Mouse (Mus musculus) embryo, embryonic 11 days (tissue): ENCODE measurements at regions not wholly inside any gene's neighbourhood (a gene's known extent, or its start where the extent isn't known, plus 50 kb on each side); places are given as distances from the start of the nearest gene placed in this dataset.

ENCODE experiments used
- DNase-seq: peaks from one replicate; pipeline ENCODE4 v3.0.0-alpha.2; 2015

DNA sequence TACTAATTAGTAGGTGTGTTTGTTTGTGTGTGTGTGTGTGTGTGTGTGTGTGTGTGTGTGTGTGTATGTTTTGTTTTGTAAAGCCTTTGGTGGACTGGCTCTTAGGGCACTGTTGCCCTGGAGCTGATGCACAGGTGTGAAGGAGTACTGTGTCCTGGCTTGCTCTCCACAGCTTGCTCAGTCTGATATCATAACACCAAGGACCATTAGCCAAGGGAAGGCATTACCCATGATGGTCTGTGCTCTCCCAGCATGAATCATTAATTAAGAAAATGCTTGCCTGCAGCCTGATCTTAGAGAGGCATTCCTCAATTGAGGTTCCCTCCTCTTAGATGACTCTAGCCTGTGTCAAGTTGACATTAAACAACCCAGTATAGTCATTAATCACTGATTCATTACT lies 54.7 kb downstream of the Spry2 start:
- no peak for DNase-seq

GRCm38 (mm10) chr14:105837533-105837932 lies 59.1 kb downstream of the Spry2 start:
- DNase-seq, result no peak

- DNase-seq, result no peak
Observed at GRCm38 (mm10) chr14:105830701-105831100, 65.9 kb downstream of the Spry2 start.

DNA sequence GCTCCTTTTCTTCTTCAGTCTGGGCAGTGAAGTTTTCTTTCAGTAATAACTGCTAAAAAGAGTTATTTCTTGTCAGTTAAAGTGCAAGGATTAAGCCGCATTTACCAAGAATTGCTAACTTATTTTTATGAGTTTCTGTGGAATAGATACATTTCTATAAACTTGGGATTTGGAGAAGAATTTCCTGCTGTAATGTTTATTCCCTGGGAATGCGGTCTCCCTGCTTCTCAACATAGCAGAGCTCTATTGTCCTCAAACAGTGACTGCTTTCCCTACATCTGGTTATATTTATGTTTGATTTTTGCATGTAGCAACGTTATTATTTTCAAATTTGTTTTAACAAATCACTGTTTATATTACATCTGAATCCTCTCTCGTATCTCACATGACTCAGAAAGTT lies 66.3 kb downstream of the Spry2 start:
- no peak for DNase-seq

DNA sequence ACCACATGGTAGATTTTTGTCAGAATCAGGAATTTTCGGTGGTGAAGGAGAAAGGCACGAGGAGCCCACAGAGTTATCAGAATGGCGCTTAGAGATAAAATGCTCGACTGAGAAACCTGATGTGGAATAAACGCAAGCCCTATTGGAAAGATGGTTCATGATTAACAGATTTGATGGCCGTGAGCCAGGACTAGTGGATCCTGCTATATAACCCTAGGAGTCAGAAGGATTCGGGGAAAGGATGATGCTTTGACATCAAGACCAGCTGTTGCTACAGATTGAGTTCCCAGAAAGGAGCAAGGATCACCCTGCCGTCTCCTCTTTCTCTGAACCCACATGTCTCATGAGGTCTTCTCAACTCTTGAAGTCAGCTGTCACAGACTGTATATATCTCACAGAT lies 73.5 kb downstream of the Spry2 start:
- DNase-seq, result no peak

DNA sequence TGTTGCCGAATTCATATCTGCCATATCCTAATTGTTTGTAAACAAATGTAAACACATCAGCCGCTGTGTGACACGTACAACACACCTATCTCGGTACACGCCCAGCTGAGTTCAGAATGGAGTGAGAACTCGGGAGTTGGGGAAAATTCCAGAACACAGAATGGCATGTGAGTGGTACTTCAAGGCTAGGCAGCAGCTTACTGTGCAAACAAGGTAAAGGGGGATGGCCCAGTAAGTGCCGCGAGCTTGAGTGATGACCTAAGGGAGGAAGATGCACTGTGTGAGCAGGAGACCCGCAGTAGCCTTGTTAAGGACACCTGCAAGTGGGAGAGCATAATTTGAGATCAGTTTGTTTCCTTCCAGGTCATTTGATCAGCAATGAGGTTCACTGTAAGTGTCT lies 74.0 kb downstream of the Spry2 start:
- no peak for DNase-seq

DNA sequence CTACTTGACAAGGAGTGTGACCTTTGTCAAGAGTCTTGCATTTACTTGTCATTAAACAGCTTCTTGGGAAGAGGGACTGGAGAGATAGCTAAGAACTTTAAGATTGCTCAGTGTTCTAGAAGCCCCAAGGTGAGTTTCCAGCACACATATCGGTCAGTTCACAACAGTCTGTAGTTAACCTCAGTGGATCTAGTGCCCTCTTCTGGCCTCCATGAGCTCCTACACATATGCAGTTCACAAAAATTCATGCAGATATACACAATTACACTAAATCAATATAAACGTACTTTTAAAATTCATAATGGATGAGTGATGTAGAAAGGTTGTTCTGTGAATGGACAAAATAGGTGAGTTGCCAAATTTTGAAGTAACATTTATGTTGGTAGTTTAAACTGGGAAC lies 77.1 kb downstream of the Spry2 start:
- no peak for DNase-seq

- no peak for DNase-seq
Observed at GRCm38 (mm10) chr14:105818841-105819240, 77.8 kb downstream of the Spry2 start.

DNA sequence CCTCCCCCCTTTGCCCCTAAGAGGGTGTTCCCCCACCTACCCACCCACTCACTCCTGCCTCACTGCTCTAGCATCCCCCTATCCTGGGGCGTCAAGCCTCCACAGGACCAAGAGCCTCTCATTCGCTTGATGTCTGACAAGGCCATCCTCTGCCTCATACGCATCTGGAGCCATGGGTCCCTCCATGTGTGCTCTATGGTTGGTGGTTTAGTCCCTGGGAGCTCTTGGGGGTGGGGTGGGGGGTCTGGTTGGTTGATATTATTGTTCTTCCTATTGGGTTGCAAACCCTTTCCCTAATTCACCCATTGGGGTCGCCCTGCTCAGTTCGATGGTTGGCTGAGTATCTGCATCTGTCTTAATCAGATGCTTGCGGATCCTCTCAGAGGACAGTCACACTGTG lies 79.1 kb downstream of the Spry2 start:
- DNase-seq, result no peak

DNA sequence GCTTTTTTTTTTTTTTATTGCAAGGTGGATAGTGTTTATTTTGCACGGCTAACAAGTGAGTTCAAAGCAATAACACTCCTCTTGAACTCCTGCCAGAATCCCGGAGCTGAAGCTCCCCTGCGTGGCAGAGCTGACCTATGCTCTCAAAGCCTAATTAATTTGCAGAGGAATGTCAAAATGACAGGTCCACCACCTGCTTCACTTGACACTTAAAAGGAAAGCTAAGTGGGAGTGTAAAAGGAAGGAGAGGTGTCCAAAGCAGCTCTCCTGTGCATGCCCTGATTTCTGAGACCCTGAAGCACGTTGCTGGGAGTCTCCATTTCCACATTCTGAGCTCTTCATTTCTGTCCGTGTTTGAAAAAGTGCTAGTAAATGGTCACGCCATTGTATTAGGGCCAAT lies 80.8 kb downstream of the Spry2 start:
- DNase-seq, result peak; percentile 64

DNA sequence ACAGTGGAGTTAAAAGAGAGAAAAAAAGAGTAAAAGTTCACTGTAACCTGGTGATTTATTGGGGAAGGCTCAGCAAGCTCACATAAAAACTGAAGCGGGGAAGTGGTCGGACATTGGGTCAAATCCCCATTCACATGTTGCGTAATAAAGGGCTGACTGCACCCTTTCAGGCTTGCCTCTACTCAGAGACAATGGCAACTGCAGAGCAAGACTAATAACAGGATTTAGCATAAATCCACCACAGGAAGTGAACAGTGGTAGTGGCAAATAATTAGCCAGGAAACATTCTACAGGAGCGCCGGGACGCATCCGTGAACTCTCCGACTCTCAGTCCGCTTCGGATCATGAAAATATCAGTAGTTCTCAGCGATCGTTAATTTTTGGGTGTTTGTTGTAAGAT lies 81.3 kb downstream of the Spry2 start:
- peak; percentile 63 for DNase-seq

GRCm38 (mm10) chr14:105813661-105814060 lies 83.0 kb downstream of the Spry2 start:
- no peak for DNase-seq

DNA sequence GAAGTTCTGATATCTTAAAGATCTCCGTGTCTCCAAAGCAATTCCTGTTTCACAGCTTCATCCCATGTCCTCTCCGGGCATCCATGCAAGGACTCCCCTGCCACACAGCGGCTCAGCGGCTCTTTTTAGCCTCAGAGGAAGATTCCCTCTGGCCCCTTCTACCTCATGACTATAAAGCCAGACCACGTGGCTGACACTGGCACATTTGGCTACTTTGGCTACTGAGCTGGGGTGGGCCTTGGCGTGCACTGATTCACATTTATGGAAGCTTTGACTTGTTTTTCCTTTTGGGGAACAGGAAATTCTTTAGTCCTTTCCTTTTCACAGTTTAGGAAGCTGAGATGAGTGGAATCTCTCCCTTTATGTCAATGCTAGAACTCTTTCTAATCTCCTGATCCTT lies 83.5 kb downstream of the Spry2 start:
- DNase-seq, result no peak

DNA sequence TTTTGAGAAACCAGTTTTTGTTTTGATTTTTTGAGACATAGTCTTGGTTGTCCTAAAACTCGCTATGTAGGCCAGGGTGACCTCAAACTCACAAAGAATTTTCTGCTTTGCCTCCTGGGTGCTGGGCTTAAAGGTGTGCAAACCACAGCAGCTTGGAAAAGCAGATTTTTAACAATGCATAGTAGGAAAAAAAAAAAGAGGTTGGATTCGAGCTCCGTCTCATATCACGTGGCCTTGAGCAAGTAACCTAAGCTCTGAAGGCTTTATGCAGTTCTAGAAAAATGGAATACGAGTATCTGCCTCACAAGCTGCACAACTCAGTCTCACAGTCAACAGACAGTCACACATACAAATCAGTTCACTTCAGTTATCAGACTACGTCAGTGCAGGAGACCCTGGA lies 90.9 kb downstream of the Spry2 start:
- no peak for DNase-seq

DNA sequence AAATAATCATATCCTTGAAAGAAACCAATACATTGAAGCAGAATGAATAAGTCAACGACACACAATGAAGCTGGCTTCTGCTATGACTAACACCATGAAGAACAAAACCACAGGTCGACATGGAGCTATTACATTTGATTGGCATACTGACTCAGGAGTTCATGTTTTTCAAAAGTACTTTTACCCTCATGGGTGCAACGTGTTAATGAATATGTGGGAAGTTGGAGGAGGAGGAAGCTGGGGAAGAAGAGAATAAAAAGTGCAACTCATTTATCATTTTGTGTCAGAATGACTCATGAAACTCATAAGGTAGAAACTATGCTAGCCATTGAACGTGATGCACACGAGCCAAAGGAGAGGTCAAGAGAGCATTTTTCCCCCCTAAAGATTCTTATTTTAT lies 91.3 kb downstream of the Spry2 start:
- DNase-seq, result no peak

GRCm38 (mm10) chr14:105804761-105805160 lies 91.9 kb downstream of the Spry2 start:
- no peak for DNase-seq

DNA sequence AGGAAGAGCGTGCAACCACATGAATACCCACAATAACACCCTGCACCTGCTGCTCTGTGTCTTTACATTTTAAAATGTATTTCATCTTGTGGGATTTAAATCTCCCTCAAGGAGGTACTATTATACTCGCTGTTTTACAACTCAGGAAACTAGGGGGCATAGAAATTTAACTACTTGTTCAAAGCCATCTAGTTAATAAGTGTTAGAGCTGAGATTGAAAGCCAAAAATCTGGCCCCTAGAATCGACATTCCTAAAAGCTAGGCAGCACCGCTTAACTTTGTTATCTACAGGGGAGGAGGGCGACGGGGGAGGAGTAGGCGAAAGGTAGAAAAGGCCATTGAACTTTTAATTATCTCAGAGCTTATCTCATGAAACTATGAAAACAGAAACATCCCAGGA lies 93.3 kb downstream of the Spry2 start:
- no peak for DNase-seq

DNA sequence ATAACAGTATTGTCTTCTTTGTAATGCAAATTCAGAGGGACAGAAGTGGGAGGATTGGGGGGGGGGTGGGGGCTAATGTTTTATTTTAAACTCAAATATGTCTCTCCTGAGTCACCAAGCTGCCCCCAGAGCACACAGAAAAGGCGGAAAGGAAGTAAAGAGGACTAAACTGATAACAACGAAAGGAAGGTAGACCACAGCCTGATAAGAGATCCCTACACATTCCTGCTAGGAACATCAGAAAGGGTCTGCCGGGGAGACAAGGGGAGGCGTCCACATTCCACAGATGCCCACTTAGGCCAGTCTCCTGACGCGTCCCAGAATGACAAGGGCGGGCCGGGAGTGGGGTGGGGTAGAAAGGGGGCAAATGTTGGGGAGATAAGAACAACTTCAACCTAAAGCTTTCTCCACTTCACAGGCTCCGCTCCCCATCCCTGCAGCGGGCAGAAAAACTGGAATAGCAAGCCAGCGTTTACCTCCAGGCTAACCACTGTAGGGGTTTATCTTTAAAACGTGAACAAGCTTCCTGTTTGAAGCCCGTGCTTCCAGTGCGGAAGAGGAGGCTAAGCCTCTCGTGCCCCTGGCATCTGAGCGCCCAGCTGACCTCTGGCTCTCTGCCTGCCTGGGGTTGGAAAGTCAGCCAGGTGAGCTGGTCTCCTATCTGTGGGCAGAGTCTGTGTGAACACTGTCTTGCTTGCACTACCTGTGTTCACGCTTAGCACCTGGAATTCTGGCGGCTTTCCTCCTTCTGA lies 93.9 kb downstream of the Spry2 start:
- DNase-seq, result peak; percentile 33

DNA sequence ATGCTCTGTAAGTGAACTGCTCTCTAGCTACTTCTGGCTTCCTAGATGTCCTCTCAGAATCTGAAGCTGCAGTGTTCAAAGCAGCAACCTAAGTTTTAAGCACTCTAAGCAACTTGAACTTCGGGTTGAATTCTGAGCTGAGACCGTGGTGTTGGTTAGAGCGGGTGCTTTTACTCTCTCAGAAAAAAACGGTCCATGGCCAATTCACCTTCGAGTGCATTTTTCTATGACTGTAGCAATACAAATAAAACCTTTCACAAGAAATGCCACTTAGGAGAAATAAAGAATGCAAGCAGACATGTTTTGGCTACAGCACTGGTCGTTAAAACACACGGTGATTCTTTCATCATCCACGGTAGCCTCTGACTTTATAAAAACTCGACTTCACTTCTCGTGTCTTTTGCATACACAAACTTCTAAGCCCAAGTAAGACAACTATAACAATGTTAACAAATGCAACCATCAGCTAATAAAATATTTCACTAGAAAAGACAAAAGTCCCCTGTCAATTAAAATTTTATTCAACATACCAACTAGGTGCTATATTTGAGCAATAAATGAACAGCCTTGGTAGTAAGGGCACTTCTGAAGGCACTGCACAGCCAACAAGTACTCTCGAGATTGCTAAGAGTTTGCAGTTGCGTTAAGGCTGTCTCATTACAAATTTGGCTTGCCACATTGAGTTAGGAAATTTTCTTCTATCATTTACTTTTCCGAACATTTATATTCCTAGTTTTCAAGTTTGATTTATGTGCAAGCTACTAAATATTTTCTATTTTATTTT lies 96.3 kb downstream of the Spry2 start:
- no peak for DNase-seq

DNA sequence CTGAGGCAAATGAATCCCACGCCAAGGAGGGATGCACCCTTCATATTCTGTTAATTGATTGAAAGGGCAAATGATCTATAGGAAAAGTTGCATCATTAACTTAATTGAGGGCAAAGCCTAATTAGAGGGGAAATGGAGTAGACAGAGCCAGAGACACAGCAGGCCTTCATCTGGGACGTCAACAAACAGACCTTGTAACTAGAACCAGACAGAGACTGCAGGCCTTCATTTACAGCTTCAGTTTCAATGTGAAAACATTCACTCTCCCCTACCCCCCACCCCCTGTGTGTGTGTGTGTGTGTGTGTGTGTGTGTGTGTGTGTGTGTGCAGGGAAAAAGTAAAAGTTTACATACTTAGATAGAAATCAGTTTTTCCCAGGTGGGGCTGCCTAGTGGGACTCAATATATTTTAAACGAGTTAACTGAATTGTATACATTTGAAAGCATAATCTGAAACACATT lies 97.2 kb downstream of the Spry2 start:
- peak; percentile 39 for DNase-seq

DNA sequence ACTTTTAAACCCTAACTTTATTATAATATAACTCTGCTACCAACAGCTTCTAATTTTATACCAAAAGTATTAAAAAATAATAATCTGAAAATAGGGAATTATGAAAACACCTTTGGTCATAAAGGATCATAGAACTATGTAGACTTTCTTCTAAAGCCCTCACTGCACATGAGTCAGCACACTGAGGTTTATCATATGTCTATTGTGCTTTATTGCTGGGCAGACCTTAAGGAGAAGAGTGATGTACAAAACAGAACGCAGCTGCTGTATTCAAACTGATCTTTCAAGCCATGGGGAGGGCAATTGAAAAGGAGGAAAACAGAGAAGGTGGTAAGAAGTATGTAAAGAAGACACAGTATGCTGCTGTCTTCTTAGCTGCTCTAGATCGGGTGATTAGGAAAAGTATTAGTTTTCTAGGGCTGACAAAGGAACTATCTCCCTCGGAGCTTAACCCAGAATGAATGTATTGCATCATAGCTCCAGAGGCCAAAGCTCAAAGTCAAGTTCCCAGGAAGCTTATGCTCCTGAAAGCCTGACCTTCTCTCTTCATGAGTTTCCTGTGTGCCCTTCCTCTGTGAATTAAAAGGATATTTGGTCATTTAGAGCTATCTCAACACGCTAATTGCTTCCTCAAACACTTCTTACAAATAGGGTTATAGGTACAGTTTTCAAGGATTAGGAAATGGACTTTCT lies 103.5 kb downstream of the Spry2 start:
- no peak for DNase-seq

GRCm38 (mm10) chr14:105790441-105790840 lies 106.2 kb downstream of the Spry2 start:
- DNase-seq, result no peak

DNA sequence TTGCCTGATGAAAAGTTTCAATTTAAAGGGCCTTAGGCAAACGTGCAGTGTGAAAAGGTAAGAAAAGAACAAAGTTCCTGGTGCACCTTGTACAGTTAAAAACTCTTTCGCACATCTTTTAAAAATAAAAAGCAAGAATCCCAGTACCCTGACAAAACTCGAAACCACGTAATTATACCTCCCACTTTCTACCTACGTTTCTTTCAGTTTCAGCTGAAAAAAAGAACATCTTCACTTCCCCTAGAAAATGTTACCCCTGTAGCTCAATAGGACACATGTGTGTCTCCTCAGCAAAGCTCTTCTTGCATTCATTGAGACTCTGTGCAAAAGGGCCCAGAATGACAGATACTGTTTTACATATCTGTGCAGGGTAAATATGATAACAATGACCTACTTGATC lies 113.2 kb downstream of the Spry2 start:
- no peak for DNase-seq

DNA sequence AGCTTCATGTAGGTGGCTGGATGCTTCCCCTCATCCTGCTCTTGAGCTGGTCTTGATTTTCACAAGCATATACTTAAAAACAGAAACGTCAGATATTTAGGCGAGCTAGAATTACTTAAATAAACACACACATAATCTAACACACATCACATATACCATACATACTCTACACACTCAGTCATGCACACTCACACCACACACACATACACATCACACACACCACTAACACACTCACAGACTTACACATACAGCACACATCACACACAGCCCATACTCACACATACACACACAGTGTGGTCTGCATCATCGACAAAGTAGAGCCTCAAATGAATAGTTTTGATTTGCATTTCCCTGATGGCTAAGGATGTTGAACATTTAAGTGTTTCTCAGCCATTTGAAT lies 116.9 kb downstream of the Spry2 start:
- no peak for DNase-seq
